Mouse (Mus musculus) myocyte (in vitro differentiated cells): Measurements from ENCODE around the gene Mapkapk3. TPM values are rescaled to one million over a fixed set of nuclear protein-coding genes. Genes with fewer than 3 reads are reported as not detected.

Source experiments
- H3K27me3 ChIP-seq: one replicate; pipeline ENCODE4 v1.6.1; 2011; ENCODE audit not compliant: control insufficient read depth, insufficient read depth, insufficient read length
- H3K36me3 ChIP-seq: one replicate; pipeline ENCODE4 v1.6.1; 2011; ENCODE audit not compliant: control insufficient read depth, insufficient read depth
- H3K4me2 ChIP-seq: one replicate; pipeline ENCODE4 v1.6.1; 2011; ENCODE audit warnings: low read depth, control low read depth
- H3K4me3 ChIP-seq: one replicate; pipeline ENCODE4 v1.5.1; 2011; ENCODE audit warnings: mild to moderate bottlenecking, control low read depth, moderate library complexity
- H3K79me2 ChIP-seq: one replicate; pipeline ENCODE4 v1.6.1; 2011; ENCODE audit not compliant: control insufficient read depth, insufficient read depth
- H3ac ChIP-seq: one replicate; pipeline ENCODE4 v1.6.1; 2011; ENCODE audit not compliant: control insufficient read depth, insufficient read length
- CEBPB ChIP-seq: IDR thresholded peaks from 2 replicates; pipeline ENCODE4 v1.6.1; 2011; ENCODE audit warnings: mild to moderate bottlenecking, moderate library complexity; ENCODE audit not compliant: poor library complexity, insufficient read depth, severe bottlenecking
- E2F4 ChIP-seq: IDR thresholded peaks from one replicate; pipeline ENCODE4 v1.6.1; 2011; ENCODE audit warnings: mild to moderate bottlenecking, control low read depth, moderate library complexity; ENCODE audit not compliant: insufficient read depth
- MAX ChIP-seq: IDR thresholded peaks from one replicate; pipeline ENCODE4 v1.6.1; 2011; ENCODE audit warnings: low read depth, mild to moderate bottlenecking, control low read depth
- MYOD1 ChIP-seq, 3 experiments: IDR thresholded peaks; one replicate each; pipeline ENCODE4 v1.6.1; 2011; ENCODE audit warnings: control low read depth in 2 of 3, low read depth in 2 of 3, mild to moderate bottlenecking in 2 of 3, moderate library complexity in 1 of 3; ENCODE audit not compliant: insufficient read length in 2 of 3, control insufficient read depth in 1 of 3
- MYOG ChIP-seq, 3 experiments: IDR thresholded peaks; one replicate each; pipeline ENCODE4 v1.6.1; 2011; ENCODE audit warnings: control low read depth in 2 of 3, low read depth in 2 of 3, mild to moderate bottlenecking in 2 of 3; ENCODE audit not compliant: insufficient read length in 2 of 3, control insufficient read depth in 1 of 3, insufficient read depth in 1 of 3
- POLR2A ChIP-seq: IDR thresholded peaks from one replicate; pipeline ENCODE4 v1.6.1; 2011; ENCODE audit warnings: low read depth, mild to moderate bottlenecking, control low read depth, moderate library complexity; ENCODE audit not compliant: insufficient read length
- POLR2AphosphoS2 ChIP-seq: IDR thresholded peaks from one replicate; pipeline ENCODE4 v1.6.1; 2011; ENCODE audit warnings: low read depth, control low read depth; ENCODE audit not compliant: insufficient read length
- REST ChIP-seq: IDR thresholded peaks from one replicate; pipeline ENCODE4 v1.6.1; 2011; ENCODE audit warnings: mild to moderate bottlenecking, control low read depth, moderate library complexity; ENCODE audit not compliant: insufficient read depth, insufficient read length
- SRF ChIP-seq: IDR thresholded peaks from one replicate; pipeline ENCODE4 v1.6.1; 2011; ENCODE audit warnings: low read depth; ENCODE audit not compliant: control insufficient read depth, insufficient read length
- TCF12 ChIP-seq: IDR thresholded peaks from one replicate; pipeline ENCODE4 v1.6.1; 2011; ENCODE audit warnings: mild to moderate bottlenecking, control low read depth; ENCODE audit not compliant: poor library complexity, insufficient read depth, severe bottlenecking
- TCF3 ChIP-seq: IDR thresholded peaks from one replicate; pipeline ENCODE4 v1.6.1; 2011; ENCODE audit warnings: low read depth, control low read depth; ENCODE audit not compliant: insufficient read length
- USF1 ChIP-seq: IDR thresholded peaks from one replicate; pipeline ENCODE4 v1.6.1; 2011; ENCODE audit warnings: low read depth, mild to moderate bottlenecking, control low read depth, moderate library complexity
- polyA plus RNA-seq: library from polyadenylated mRNA; unstranded; fragments of >200 nt; fragmentation: generic; extraction: Trizol; gene quantifications from one replicate; pipeline ENCODE4 v1.2.1, GENCODE M21; 2012; ENCODE audit warnings: missing spikeins

Mapkapk3 gene
- polyA plus RNA-seq, 1 experiment = 3.9 TPM

- H3K79me2 ChIP-seq = no peaks in the 10 kb centered on the region
- TF ChIP-seq REST (no peak), MAX (no peak), TCF12 (no peak), MYOG (IDR thresholded peaks at IDR 0.05; ENCODE audit: control insufficient read depth in 1 of 3, insufficient read depth in 1 of 3, insufficient read length in 2 of 3, low read depth in 2 of 3) (no peak), MYOD1 (IDR thresholded peaks at IDR 0.05; ENCODE audit: control insufficient read depth in 1 of 3, insufficient read length in 2 of 3, low read depth in 2 of 3) (no peak), USF1 (no peak), CEBPB (no peak), SRF (no peak), POLR2A (no peak), TCF3 (no peak), E2F4 (no peak), POLR2AphosphoS2 (no peak)
- H3K36me3 ChIP-seq = no peaks in the 10 kb centered on the region
- no peak overlapping the region for H3ac ChIP-seq
- H3K4me3 ChIP-seq = no peak overlapping the region
- no peak overlapping the region for H3K4me2 ChIP-seq
- no peaks in the 10 kb centered on the region for H3K27me3 ChIP-seq
These were observed 14.2 kb upstream of the Mapkapk3 start for GRCm38 (mm10) chr9:107303900-107304299.

GRCm38 (mm10) chr9:107303121-107303820 is 13.6 kb upstream of the Mapkapk3 start:
- Histone ChIP-seq H3K4me3 (no peak overlapping the region), H3K36me3 (no peaks in the 10 kb centered on the region), H3ac (no peak overlapping the region), H3K4me2 (no peak overlapping the region), H3K27me3 (no peaks in the 10 kb centered on the region), H3K79me2 (no peaks in the 10 kb centered on the region)
- no peak for TF ChIP-seq CEBPB
- no peak for TF ChIP-seq POLR2A
- no peak for TF ChIP-seq TCF12
- TF ChIP-seq REST = no peak
- TF ChIP-seq TCF3 = no peak
- no peak for TF ChIP-seq MAX
- no peak for TF ChIP-seq USF1
- TF ChIP-seq SRF = no peak
- no peak for TF ChIP-seq MYOD1 (IDR thresholded peaks at IDR 0.05; ENCODE audit: control insufficient read depth in 1 of 3, insufficient read length in 2 of 3, low read depth in 2 of 3)
- TF ChIP-seq MYOG (IDR thresholded peaks at IDR 0.05; ENCODE audit: control insufficient read depth in 1 of 3, insufficient read depth in 1 of 3, insufficient read length in 2 of 3, low read depth in 2 of 3) = no peak
- no peak for TF ChIP-seq POLR2AphosphoS2
- TF ChIP-seq E2F4 = no peak

DNA sequence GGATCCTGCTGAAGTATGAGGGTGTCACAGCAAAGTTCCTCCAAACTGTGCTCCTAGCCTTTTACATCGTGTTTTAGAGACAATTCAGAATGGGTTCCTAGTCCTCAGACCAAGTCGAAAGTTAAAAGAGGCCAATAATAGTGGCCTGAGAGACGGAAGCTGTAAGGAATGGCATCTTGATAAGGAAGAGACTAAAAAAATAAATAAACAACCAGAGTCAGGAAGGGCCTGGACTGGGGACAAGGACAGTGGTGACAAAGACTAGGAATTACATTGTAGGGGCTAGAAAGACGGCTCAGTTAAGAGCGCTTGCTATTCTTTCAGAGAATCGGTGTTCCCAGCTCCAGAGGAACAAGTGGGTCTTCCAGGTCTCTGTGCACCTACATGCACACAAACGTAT is 12.9 kb upstream of the Mapkapk3 start:
- no peak overlapping the region for H3ac ChIP-seq
- TF ChIP-seq CEBPB (no peak), SRF (no peak), POLR2AphosphoS2 (no peak)
- H3K4me2 ChIP-seq = no peak overlapping the region
- no peaks in the 10 kb centered on the region for H3K27me3 ChIP-seq
- no peaks in the 10 kb centered on the region for H3K79me2 ChIP-seq
- no peak overlapping the region for H3K4me3 ChIP-seq
- no peaks in the 10 kb centered on the region for H3K36me3 ChIP-seq

GRCm38 (mm10) chr9:107301554-107302331 is 12.1 kb upstream of the Mapkapk3 start:
- no peak overlapping the region for H3ac ChIP-seq
- no peak overlapping the region for H3K4me2 ChIP-seq
- no peak for TF ChIP-seq TCF12
- no peak for TF ChIP-seq MYOD1 (IDR thresholded peaks at IDR 0.05; ENCODE audit: control insufficient read depth in 1 of 3, insufficient read length in 2 of 3, low read depth in 2 of 3)
- TF ChIP-seq SRF = no peak
- no peak for TF ChIP-seq USF1
- TF ChIP-seq E2F4 = no peak
- TF ChIP-seq POLR2AphosphoS2 = no peak
- no peak for TF ChIP-seq CEBPB
- no peak for TF ChIP-seq TCF3
- no peak for TF ChIP-seq MAX
- TF ChIP-seq MYOG (IDR thresholded peaks at IDR 0.05; ENCODE audit: control insufficient read depth in 1 of 3, insufficient read depth in 1 of 3, insufficient read length in 2 of 3, low read depth in 2 of 3) = no peak
- no peak for TF ChIP-seq POLR2A
- TF ChIP-seq REST = no peak
- no peak overlapping the region for H3K4me3 ChIP-seq
- no peaks in the 10 kb centered on the region for H3K79me2 ChIP-seq
- H3K36me3 ChIP-seq = no peaks in the 10 kb centered on the region
- H3K27me3 ChIP-seq = no peaks in the 10 kb centered on the region
